Mouse (Mus musculus) heart, postnatal 0 days (tissue): ENCODE measurements at regions not wholly inside any gene's neighbourhood (a gene's known extent, or its start where the extent isn't known, plus 50 kb on each side); places are given as distances from the start of the nearest gene placed in this dataset.
A peak's percentile ranks its signal among the peaks of the same experiment; 100 is the strongest.

Source experiments
- ATAC-seq: fragments of 200-750 bp; cut with Nextera tagmentation; 2 replicates; pipeline ENCODE4 v1.8.0; 2017; ENCODE audit warnings: low read depth, moderate number of reproducible peaks, moderate library complexity; ENCODE audit not compliant: insufficient read depth
- DNase-seq: peaks from one replicate; pipeline ENCODE4 v3.0.0-alpha.2; 2016; ENCODE audit warnings: low spot score
- H3K27ac ChIP-seq: fragments of 300-500 bp; sonication (generic); 2 replicates; pipeline ENCODE4 v1.5.1; 2014; ENCODE audit warnings: low read depth, mild to moderate bottlenecking
- H3K27me3 ChIP-seq: fragments of 300-500 bp; sonication (generic); 2 replicates; pipeline ENCODE4 v1.6.1; 2014; ENCODE audit warnings: low read length, mixed read lengths; ENCODE audit not compliant: control insufficient read depth, insufficient read depth
- H3K36me3 ChIP-seq: fragments of 300-500 bp; sonication (generic); replicated peaks from 2 replicates; pipeline ENCODE4 v1.6.1; 2014; ENCODE audit warnings: low read length, mixed read lengths; ENCODE audit not compliant: control insufficient read depth, insufficient read depth
- H3K4me1 ChIP-seq: fragments of 300-500 bp; sonication (generic); 2 replicates; pipeline ENCODE4 v1.6.1; 2014; ENCODE audit warnings: antibody characterized with exemption; ENCODE audit not compliant: control insufficient read depth, insufficient read depth
- H3K4me2 ChIP-seq: fragments of 300-500 bp; sonication (generic); 2 replicates; pipeline ENCODE4 v1.6.1; 2014; ENCODE audit warnings: low read depth, mild to moderate bottlenecking, low read length, moderate library complexity
- H3K4me3 ChIP-seq: fragments of 300-500 bp; sonication (generic); 2 replicates; pipeline ENCODE4 v1.5.1; 2014; ENCODE audit warnings: low read depth, low read length
- H3K9ac ChIP-seq: fragments of 300-500 bp; sonication (generic); replicated peaks from 2 replicates; pipeline ENCODE4 v1.6.1; 2014; ENCODE audit warnings: low read depth, low read length, mixed read lengths
- H3K9me3 ChIP-seq: fragments of 300-500 bp; sonication (generic); replicated peaks from 2 replicates; pipeline ENCODE4 v1.6.1; 2016; ENCODE audit warnings: low read length; ENCODE audit not compliant: control insufficient read depth
- CTCF ChIP-seq: IDR thresholded peaks from 2 replicates; pipeline ENCODE4 v1.5.1; 2016; ENCODE audit warnings: antibody characterized with exemption, control low read depth, low read depth
- EP300 ChIP-seq: IDR thresholded peaks from 2 replicates; pipeline ENCODE4 v1.6.1; 2016; ENCODE audit warnings: antibody characterized with exemption, low read depth
- WGBS: fragments of 180-500 bp; shearing (Covaris S2); extraction: QIAGEN DNeasy Blood & Tissue Kit; methylation state at CpG from one replicate; pipeline ENCODE4 v1.1.7; 2014; 5-methylcytosine and 5-hydroxymethylcytosine counted together

DNA sequence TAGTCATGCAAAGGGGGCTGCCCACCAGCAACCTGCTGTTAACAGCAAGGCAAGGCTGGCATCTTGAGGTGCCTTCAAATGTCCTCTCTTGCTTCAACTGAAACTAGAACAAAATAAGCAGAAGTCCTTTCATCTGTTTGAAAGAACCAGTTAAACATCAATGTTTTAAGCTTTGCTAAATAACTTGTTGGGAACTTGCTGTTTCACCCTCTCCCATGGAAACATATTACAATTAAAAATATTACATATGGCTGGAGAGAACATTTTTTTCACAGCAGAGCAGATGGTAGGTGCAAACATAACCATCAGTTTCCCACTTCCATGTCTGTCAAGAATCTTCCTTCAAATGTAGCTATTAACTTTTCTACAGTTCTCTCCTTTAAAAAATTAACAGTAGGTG lies 225.5 kb downstream of the Plod2 start:
- no peak overlapping the region for H3K4me3 ChIP-seq
- no peak overlapping the region for H3K27ac ChIP-seq
- H3K9me3 ChIP-seq = no peaks in the 10 kb centered on the region
- H3K9ac ChIP-seq = no peak overlapping the region
- H3K36me3 ChIP-seq = no peaks in the 10 kb centered on the region
- H3K27me3 ChIP-seq = no peaks in the 10 kb centered on the region
- no peak for TF ChIP-seq EP300
- TF ChIP-seq CTCF = no peak
- ATAC-seq (no peak), DNase-seq (no peak)
- H3K4me2 ChIP-seq = no peak overlapping the region
- H3K4me1 ChIP-seq = no peaks in the 10 kb centered on the region

GRCm38 (mm10) chr9:92768432-92768831 lies 226.4 kb downstream of the Plod2 start:
- no peak overlapping the region for H3K27ac ChIP-seq
- H3K4me2 ChIP-seq = no peak overlapping the region
- no peak for ATAC-seq
- H3K9me3 ChIP-seq = no peaks in the 10 kb centered on the region
- TF ChIP-seq CTCF (no peak), EP300 (no peak)
- no peaks in the 10 kb centered on the region for H3K36me3 ChIP-seq
- no peaks in the 10 kb centered on the region for H3K4me1 ChIP-seq
- no peaks in the 10 kb centered on the region for H3K27me3 ChIP-seq
- 61% methylated on average over 3 of the region's 3 CpGs for WGBS
- H3K9ac ChIP-seq = no peak overlapping the region
- DNase-seq = no peak
- no peak overlapping the region for H3K4me3 ChIP-seq

- 47% methylated on average over 2 of the region's 2 CpGs for WGBS
- no peaks in the 10 kb centered on the region for H3K9me3 ChIP-seq
- H3K9ac ChIP-seq = no peak overlapping the region
- no peak for DNase-seq
- H3K4me1 ChIP-seq = no peaks in the 10 kb centered on the region
- no peak for ATAC-seq
- TF ChIP-seq EP300 (no peak), CTCF (peak; percentile 61)
- H3K36me3 ChIP-seq = no peaks in the 10 kb centered on the region
- no peaks in the 10 kb centered on the region for H3K27me3 ChIP-seq
- H3K27ac ChIP-seq = no peak overlapping the region
- no peak overlapping the region for H3K4me3 ChIP-seq
- no peak overlapping the region for H3K4me2 ChIP-seq
Measured at GRCm38 (mm10) chr9:92769528-92769927, 227.5 kb downstream of the Plod2 start.

- no peaks in the 10 kb centered on the region for H3K4me1 ChIP-seq
- no peaks in the 10 kb centered on the region for H3K9me3 ChIP-seq
- WGBS = 73% methylated on average over 2 of the region's 2 CpGs
- H3K27ac ChIP-seq = no peak overlapping the region
- H3K4me2 ChIP-seq = no peak overlapping the region
- no peak overlapping the region for H3K4me3 ChIP-seq
- ATAC-seq (no peak), DNase-seq (no peak)
- no peak overlapping the region for H3K9ac ChIP-seq
- TF ChIP-seq CTCF (no peak), EP300 (no peak)
- H3K27me3 ChIP-seq = no peaks in the 10 kb centered on the region
- H3K36me3 ChIP-seq = no peaks in the 10 kb centered on the region
Measured at GRCm38 (mm10) chr9:92771002-92771401, 229.0 kb downstream of the Plod2 start.

GRCm38 (mm10) chr9:92771716-92772115 lies 229.7 kb downstream of the Plod2 start:
- H3K4me3 ChIP-seq = no peak overlapping the region
- H3K9ac ChIP-seq = no peak overlapping the region
- no peak for ATAC-seq

GRCm38 (mm10) chr9:92782922-92783454 lies 241.0 kb downstream of the Plod2 start:
- no peaks in the 10 kb centered on the region for H3K36me3 ChIP-seq
- ATAC-seq = no peak
- no peak overlapping the region for H3K4me3 ChIP-seq
- no peak overlapping the region for H3K27ac ChIP-seq
- no peaks in the 10 kb centered on the region for H3K9me3 ChIP-seq
- H3K4me1 ChIP-seq = no peaks in the 10 kb centered on the region
- no peaks in the 10 kb centered on the region for H3K27me3 ChIP-seq
- no peak for DNase-seq
- no peak overlapping the region for H3K4me2 ChIP-seq
- no peak overlapping the region for H3K9ac ChIP-seq
- no peak for TF ChIP-seq CTCF
- TF ChIP-seq EP300 = no peak

More at GRCm38 (mm10) chr9:92771716-92772115, 229.7 kb downstream of the Plod2 start:
- no peak for DNase-seq
- Histone ChIP-seq H3K36me3 (no peaks in the 10 kb centered on the region), H3K27me3 (no peaks in the 10 kb centered on the region), H3K4me2 (no peak overlapping the region), H3K4me1 (no peaks in the 10 kb centered on the region), H3K27ac (no peak overlapping the region), H3K9me3 (no peaks in the 10 kb centered on the region)
- 71% methylated on average over 3 of the region's 3 CpGs for WGBS
- TF ChIP-seq EP300 = no peak
